Mouse (Mus musculus) kidney, embryonic 14.5 days (tissue): ENCODE results near the gene Gclc. TPM values are rescaled to one million over a fixed set of nuclear protein-coding genes. Genes with fewer than 3 reads are reported as not detected.

Experiments used
- ATAC-seq: fragments of 200-750 bp; cut with Nextera tagmentation; 2 replicates; pipeline ENCODE4 v1.8.0; 2017; ENCODE audit warnings: moderate number of reproducible peaks, mild to moderate bottlenecking, moderate TSS enrichment, moderate library complexity; ENCODE audit not compliant: low FRiP score, low TSS enrichment
- H3K27ac ChIP-seq: fragments of 300-500 bp; sonication (generic); 2 replicates; pipeline ENCODE4 v1.5.1; 2014; ENCODE audit warnings: low read depth, mild to moderate bottlenecking, low read length, moderate library complexity, mixed read lengths
- H3K27me3 ChIP-seq: fragments of 300-500 bp; sonication (generic); 2 replicates; pipeline ENCODE4 v1.6.1; 2014; ENCODE audit warnings: mild to moderate bottlenecking, low read length; ENCODE audit not compliant: control insufficient read depth, insufficient read depth
- H3K36me3 ChIP-seq: fragments of 300-500 bp; sonication (generic); 2 replicates; pipeline ENCODE4 v1.6.1; 2014; ENCODE audit warnings: low read length, mixed read lengths; ENCODE audit not compliant: control insufficient read depth, insufficient read depth
- H3K4me1 ChIP-seq: fragments of 300-500 bp; sonication (generic); 2 replicates; pipeline ENCODE4 v1.6.1; 2014; ENCODE audit warnings: low read length, mixed read lengths; ENCODE audit not compliant: control insufficient read depth, insufficient read depth
- H3K4me2 ChIP-seq: fragments of 300-500 bp; sonication (generic); replicated peaks from 2 replicates; pipeline ENCODE4 v1.6.1; 2014; ENCODE audit warnings: low read depth, mild to moderate bottlenecking, low read length
- H3K4me3 ChIP-seq: fragments of 300-500 bp; sonication (generic); 2 replicates; pipeline ENCODE4 v1.5.1; 2014; ENCODE audit warnings: mild to moderate bottlenecking, low read length
- H3K9ac ChIP-seq: fragments of 300-500 bp; sonication (generic); 2 replicates; pipeline ENCODE4 v1.6.1; 2014; ENCODE audit warnings: low read depth, mild to moderate bottlenecking, low read length, moderate library complexity
- H3K9me3 ChIP-seq: fragments of 300-500 bp; sonication (generic); 2 replicates; pipeline ENCODE4 v1.6.1; 2016; ENCODE audit warnings: low read length; ENCODE audit not compliant: control insufficient read depth
- WGBS: fragments of 180-500 bp; shearing (Covaris S2); extraction: QIAGEN DNeasy Blood & Tissue Kit; methylation state at CpG from one replicate; pipeline ENCODE4 v1.1.7; 2014; 5-methylcytosine and 5-hydroxymethylcytosine counted together
- polyA plus RNA-seq: library from polyadenylated mRNA; unstranded; fragments of >200 nt; fragmentation: Nextera tagmentation; extraction: Ambion mirVana; gene quantifications from 2 replicates; pipeline ENCODE4 v1.2.1, GENCODE M21; 2014

Gclc gene
- polyA plus RNA-seq, 1 experiment from 2014 or later: 30.0 TPM

DNA sequence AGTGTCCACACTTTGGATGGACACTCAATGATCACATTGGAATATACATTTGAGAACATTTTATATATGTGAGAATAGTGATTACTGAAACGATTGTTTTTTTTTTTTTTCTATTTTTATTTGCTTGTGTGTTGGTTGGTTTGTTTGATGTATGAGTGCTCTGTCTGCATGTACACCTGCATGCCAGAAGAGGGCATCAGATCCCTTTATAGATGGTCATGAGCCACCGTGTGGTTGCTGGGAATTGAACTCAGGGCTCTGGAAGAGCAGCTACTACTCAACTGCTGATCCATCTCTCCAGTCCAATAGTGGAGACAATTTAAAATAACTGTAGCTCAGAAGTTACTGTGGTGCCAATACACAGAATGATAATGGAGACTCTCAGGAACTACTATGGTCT, 65.0 kb downstream of the Gclc start:
- no peaks in the 10 kb centered on the region for H3K4me1 ChIP-seq
- H3K4me3 ChIP-seq: no peak overlapping the region
- H3K36me3 ChIP-seq: no peaks in the 10 kb centered on the region
- ATAC-seq: no peak
- 80% methylated on average over 2 of the region's 2 CpGs for WGBS
- no peaks in the 10 kb centered on the region for H3K27me3 ChIP-seq
- no peak overlapping the region for H3K4me2 ChIP-seq
- H3K27ac ChIP-seq: no peak overlapping the region
- peaks cover 4% of the 10 kb centered on the region for H3K9me3 ChIP-seq
- no peak overlapping the region for H3K9ac ChIP-seq

DNA sequence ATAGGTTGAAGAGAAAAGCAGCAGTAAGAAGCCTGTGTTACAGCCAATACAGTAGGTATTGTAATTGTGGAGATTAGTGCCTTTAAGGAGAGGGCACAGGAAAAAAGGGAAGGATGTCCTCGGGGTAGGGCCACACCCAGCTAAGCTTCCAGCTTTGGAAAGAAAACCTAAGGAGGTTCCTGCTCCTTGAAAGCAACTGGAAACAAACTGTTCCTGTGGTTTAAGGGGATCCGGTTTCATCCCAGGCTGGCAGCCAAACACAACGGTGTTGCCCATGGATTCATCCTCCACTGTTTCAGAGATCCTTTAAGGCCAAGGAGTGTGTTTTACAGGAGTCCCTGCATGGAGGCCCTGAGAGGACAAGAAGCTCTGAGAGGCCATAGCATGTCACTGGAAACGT, 66.5 kb downstream of the Gclc start:
- H3K4me3 ChIP-seq: no peak overlapping the region
- no peak overlapping the region for H3K27ac ChIP-seq
- peaks cover 4% of the 10 kb centered on the region for H3K9me3 ChIP-seq
- H3K4me1 ChIP-seq: 0 out of 2 replicates have a peak, but pooled peaks cover 4% of the 10 kb centered on the region
- no peak overlapping the region for H3K4me2 ChIP-seq
- no peaks in the 10 kb centered on the region for H3K36me3 ChIP-seq
- no peak for ATAC-seq
- H3K9ac ChIP-seq: no peak overlapping the region
- 61% methylated on average over 4 of the region's 4 CpGs for WGBS
- no peaks in the 10 kb centered on the region for H3K27me3 ChIP-seq

- Histone ChIP-seq H3K9ac (no peak overlapping the region), H3K27me3 (no peaks in the 10 kb centered on the region), H3K4me1 (peaks cover 10% of the 10 kb centered on the region; the same call in 1 of the 2 replicates)
Observed at GRCm38 (mm10) chr9:77825380-77825961, 71.1 kb downstream of the Gclc start.

GRCm38 (mm10) chr9:77826237-77826636, 71.9 kb downstream of the Gclc start:
- H3K4me1 ChIP-seq: peaks cover 10% of the 10 kb centered on the region; the same call in 1 of the 2 replicates
- WGBS: 25% methylated on average over 4 of the region's 4 CpGs
- H3K36me3 ChIP-seq: no peaks in the 10 kb centered on the region
- H3K9me3 ChIP-seq: no peaks in the 10 kb centered on the region
- H3K4me2 ChIP-seq: no peak overlapping the region
- no peak overlapping the region for H3K9ac ChIP-seq
- H3K4me3 ChIP-seq: no peak overlapping the region
- ATAC-seq: no peak
- no peaks in the 10 kb centered on the region for H3K27me3 ChIP-seq
- no peak overlapping the region for H3K27ac ChIP-seq

More at GRCm38 (mm10) chr9:77825380-77825961, 71.1 kb downstream of the Gclc start:
- 17% methylated on average over 7 of the region's 7 CpGs for WGBS
- no peaks in the 10 kb centered on the region for H3K36me3 ChIP-seq
- no peaks in the 10 kb centered on the region; the same call in 1 of the 2 replicates for H3K9me3 ChIP-seq
- H3K4me3 ChIP-seq: no peak overlapping the region
- peak; percentile 76; the same call in 1 of the 2 replicates for ATAC-seq
- no peak overlapping the region for H3K4me2 ChIP-seq
- H3K27ac ChIP-seq: no peak overlapping the region; the same call in 1 of the 2 replicates

DNA sequence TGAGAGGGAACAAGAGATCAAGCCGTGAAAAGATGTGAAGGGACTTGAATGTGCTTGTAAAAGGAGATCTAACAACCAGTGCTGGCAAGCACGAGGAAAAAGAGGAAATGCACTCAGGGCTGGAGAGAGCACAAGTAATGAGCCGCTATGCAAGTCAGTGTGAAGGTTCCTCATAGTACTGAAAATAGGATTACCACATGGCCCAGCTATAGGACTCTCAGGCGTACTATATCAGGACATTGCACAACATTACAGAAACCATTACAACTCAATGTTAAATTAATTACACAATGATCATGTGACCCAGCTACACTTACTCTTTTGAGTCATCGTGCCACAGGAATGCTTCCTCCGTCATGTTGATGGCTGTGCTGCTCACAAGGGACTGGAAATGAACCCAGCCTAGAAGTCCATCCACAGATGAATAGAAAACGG, 74.2 kb downstream of the Gclc start:
- Histone ChIP-seq H3K9ac (no peak overlapping the region), H3K27ac (no peak overlapping the region), H3K9me3 (no peaks in the 10 kb centered on the region), H3K36me3 (no peaks in the 10 kb centered on the region), H3K4me2 (no peak overlapping the region), H3K4me3 (no peak overlapping the region), H3K27me3 (no peaks in the 10 kb centered on the region), H3K4me1 (peaks cover 10% of the 10 kb centered on the region; the same call in 1 of the 2 replicates)
- WGBS: 67% methylated on average over 7 of the region's 7 CpGs
- no peak for ATAC-seq

- no peaks in the 10 kb centered on the region for H3K36me3 ChIP-seq
- no peaks in the 10 kb centered on the region for H3K27me3 ChIP-seq
- H3K27ac ChIP-seq: no peak overlapping the region
- H3K4me3 ChIP-seq: no peak overlapping the region
- no peak overlapping the region for H3K4me2 ChIP-seq
- no peak for ATAC-seq
- H3K9ac ChIP-seq: no peak overlapping the region
- WGBS: 71% methylated on average over 9 of the region's 9 CpGs
- no peaks in the 10 kb centered on the region for H3K9me3 ChIP-seq
- H3K4me1 ChIP-seq: no peaks in the 10 kb centered on the region
Observed at GRCm38 (mm10) chr9:77834259-77834993, 80.1 kb downstream of the Gclc start.

DNA sequence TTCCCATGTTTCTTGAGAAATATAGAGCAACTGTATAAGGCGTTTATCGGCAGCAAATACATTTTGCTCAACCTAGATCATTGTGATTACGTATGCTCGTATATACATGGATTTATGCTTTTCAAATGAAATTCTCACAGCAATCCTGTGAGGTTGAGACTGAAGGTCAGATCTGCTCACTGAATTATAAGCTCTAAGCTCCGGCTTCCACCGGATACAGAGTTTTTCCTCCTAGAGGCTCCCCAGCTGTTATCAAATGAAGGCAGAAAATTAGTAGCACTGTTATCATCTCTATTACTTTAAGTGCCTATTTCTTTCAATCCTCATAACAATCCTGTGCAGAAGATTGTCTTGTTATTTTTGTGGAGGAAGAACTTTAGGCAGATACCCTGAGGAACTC, 80.8 kb downstream of the Gclc start:
- no peaks in the 10 kb centered on the region for H3K4me1 ChIP-seq
- 80% methylated on average over 6 of the region's 6 CpGs for WGBS

DNA sequence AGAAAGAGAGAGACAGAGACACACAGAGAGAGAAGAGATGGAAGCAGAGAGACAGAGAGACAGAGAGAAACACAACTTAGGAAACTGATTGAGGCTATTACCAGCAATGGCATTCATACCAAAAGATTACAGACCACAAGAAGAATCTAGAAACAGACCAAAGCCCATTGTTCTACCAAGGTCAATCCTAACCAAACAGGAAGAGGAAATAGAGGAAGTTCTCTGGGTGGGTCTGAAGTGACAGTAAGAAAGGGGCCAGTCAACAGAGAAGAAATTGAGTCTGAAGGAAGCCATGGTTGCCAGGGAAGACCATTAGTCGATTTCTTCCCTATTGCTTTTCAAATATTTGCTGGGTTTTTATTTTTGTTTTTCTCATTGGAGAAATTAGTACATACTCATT, 81.4 kb downstream of the Gclc start:
- Histone ChIP-seq H3K36me3 (no peaks in the 10 kb centered on the region), H3K9me3 (no peaks in the 10 kb centered on the region), H3K4me2 (no peak overlapping the region), H3K27ac (no peak overlapping the region), H3K27me3 (no peaks in the 10 kb centered on the region), H3K9ac (no peak overlapping the region), H3K4me3 (no peak overlapping the region), H3K4me1 (no peaks in the 10 kb centered on the region)
- no peak for ATAC-seq
- 89% methylated on average over 1 of the region's 1 CpGs for whole genome bisulfite sequencing

More for the DNA sequence above, 80.8 kb downstream of the Gclc start:
- Histone ChIP-seq H3K27me3 (no peaks in the 10 kb centered on the region), H3K9me3 (no peaks in the 10 kb centered on the region), H3K4me2 (no peak overlapping the region), H3K36me3 (no peaks in the 10 kb centered on the region), H3K4me3 (no peak overlapping the region), H3K9ac (no peak overlapping the region), H3K27ac (no peak overlapping the region)
- ATAC-seq: no peak

- H3K9ac ChIP-seq: no peak overlapping the region
- no peaks in the 10 kb centered on the region for H3K9me3 ChIP-seq
- no peaks in the 10 kb centered on the region for H3K27me3 ChIP-seq
- 79% methylated on average over 5 of the region's 5 CpGs for WGBS
- no peak overlapping the region for H3K4me2 ChIP-seq
- no peak overlapping the region for H3K27ac ChIP-seq
- H3K36me3 ChIP-seq: no peaks in the 10 kb centered on the region
- H3K4me1 ChIP-seq: no peaks in the 10 kb centered on the region
- H3K4me3 ChIP-seq: no peak overlapping the region
- ATAC-seq: no peak
Observed at GRCm38 (mm10) chr9:77838586-77838985, 84.3 kb downstream of the Gclc start.
